Mouse (Mus musculus) kidney, adult 2 months (tissue): ENCODE measurements around the gene Ahdc1. TPM values are rescaled to one million over a fixed set of nuclear protein-coding genes. Genes with fewer than 3 reads are reported as not detected.

Source experiments
- DNase-seq: peaks from one replicate; pipeline ENCODE4 v3.0.0; 2021
- H3K27ac ChIP-seq: fragments of 200-500 bp; 2 replicates; pipeline ENCODE4 v1.5.1; 2012; ENCODE audit warnings: low read depth, low read length, control low read depth, inconsistent platforms; ENCODE audit not compliant: insufficient read depth
- H3K27me3 ChIP-seq: fragments of 200-500 bp; replicated peaks from 2 replicates; pipeline ENCODE4 v1.6.1; 2012; ENCODE audit warnings: mild to moderate bottlenecking, moderate library complexity, low read length, inconsistent platforms; ENCODE audit not compliant: control insufficient read depth, insufficient read depth
- H3K36me3 ChIP-seq: fragments of 200-500 bp; 2 replicates; pipeline ENCODE4 v1.6.1; 2012; ENCODE audit warnings: mild to moderate bottlenecking, moderate library complexity, low read length, inconsistent platforms; ENCODE audit not compliant: control insufficient read depth, insufficient read depth
- H3K4me1 ChIP-seq: fragments of 200-500 bp; 2 replicates; pipeline ENCODE4 v1.6.1; 2011; ENCODE audit warnings: low read length; ENCODE audit not compliant: control insufficient read depth, insufficient read depth
- H3K4me3 ChIP-seq: fragments of 200-500 bp; 2 replicates; pipeline ENCODE4 v1.5.1; 2011; ENCODE audit warnings: mild to moderate bottlenecking, low read depth, low read length, control low read depth; ENCODE audit not compliant: insufficient read depth
- CTCF ChIP-seq: fragments of 200-500 bp; conservative IDR thresholded peaks from 2 replicates; pipeline ENCODE4 v1.5.1; 2011; ENCODE audit warnings: low read depth, mild to moderate bottlenecking, control low read depth, low read length, moderate library complexity, mixed read lengths; ENCODE audit not compliant: insufficient read depth, insufficient read length
- POLR2A ChIP-seq: fragments of 200-500 bp; IDR thresholded peaks from one replicate; pipeline ENCODE4 v1.6.1; 2011; ENCODE audit warnings: low read depth, low read length, control low read depth
- WGBS: fragments of 180-500 bp; shearing (Covaris S2); methylation state at CpG from one replicate; pipeline ENCODE4 v1.1.7; 2018; 5-methylcytosine and 5-hydroxymethylcytosine counted together
- polyA plus RNA-seq: library from polyadenylated mRNA; depleted of rRNA; stranded (reverse); fragments of >200 nt; gene quantifications from 2 replicates; pipeline ENCODE4 v1.2.3, GENCODE M21; 2012

Ahdc1 gene
- polyA plus RNA-seq, 1 experiment = 22.2 TPM

- no peak for DNase-seq
- no peak overlapping the region for H3K4me3 ChIP-seq
- H3K27me3 ChIP-seq = no peaks in the 10 kb centered on the region
- TF ChIP-seq CTCF (no peak), POLR2A (no peak)
- H3K27ac ChIP-seq = no peak overlapping the region
- 69% methylated on average over 3 of the region's 3 CpGs for WGBS
- peaks cover 34% of the 10 kb centered on the region for H3K4me1 ChIP-seq
- H3K36me3 ChIP-seq = no peaks in the 10 kb centered on the region
Observed at GRCm38 (mm10) chr4:133018263-133018798, 7.3 kb downstream of the Ahdc1 start.

GRCm38 (mm10) chr4:133020721-133021120, 9.7 kb downstream of the Ahdc1 start:
- DNase-seq = no peak
- peak overlapping the region; percentile 53; the same call in 1 of the 2 replicates for H3K27ac ChIP-seq
- 50% methylated on average over 6 of the region's 6 CpGs for WGBS

DNA sequence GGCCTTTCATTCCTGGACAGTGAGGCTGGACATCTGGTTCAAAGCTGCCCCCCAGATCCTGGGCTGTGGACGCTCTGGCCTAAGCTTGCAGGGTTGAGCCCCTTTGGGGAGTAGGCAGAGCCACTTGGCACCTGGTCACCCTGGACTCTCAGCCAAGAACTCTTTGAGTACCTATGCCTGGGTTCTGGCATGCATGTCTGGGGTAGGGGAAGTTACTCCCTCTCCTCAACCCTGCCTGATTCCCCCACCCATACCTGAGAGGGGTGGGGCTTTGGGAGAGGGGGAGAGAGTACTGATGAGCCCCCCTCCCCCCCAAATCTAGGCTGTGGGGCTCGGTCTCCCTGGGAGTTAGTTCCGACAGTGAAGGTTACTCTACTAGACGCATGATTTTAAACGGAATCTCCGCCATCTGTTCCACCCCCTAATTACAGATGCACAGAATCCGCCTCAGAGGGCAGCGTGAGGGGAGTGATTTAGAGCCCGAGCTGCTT, 10.2 kb downstream of the Ahdc1 start:
- Histone ChIP-seq H3K4me1 (peaks cover 35% of the 10 kb centered on the region), H3K27ac (peak overlapping the region; percentile 53), H3K27me3 (no peaks in the 10 kb centered on the region), H3K4me3 (no peak overlapping the region), H3K36me3 (no peaks in the 10 kb centered on the region)
- peak; percentile 69 for DNase-seq
- WGBS = 35% methylated on average over 9 of the region's 9 CpGs
- TF ChIP-seq CTCF (no peak), POLR2A (no peak)

More at GRCm38 (mm10) chr4:133020721-133021120, 9.7 kb downstream of the Ahdc1 start:
- H3K27me3 ChIP-seq = no peaks in the 10 kb centered on the region
- TF ChIP-seq CTCF (no peak), POLR2A (no peak)
- no peaks in the 10 kb centered on the region for H3K36me3 ChIP-seq
- no peak overlapping the region for H3K4me3 ChIP-seq
- H3K4me1 ChIP-seq = peaks cover 35% of the 10 kb centered on the region

DNA sequence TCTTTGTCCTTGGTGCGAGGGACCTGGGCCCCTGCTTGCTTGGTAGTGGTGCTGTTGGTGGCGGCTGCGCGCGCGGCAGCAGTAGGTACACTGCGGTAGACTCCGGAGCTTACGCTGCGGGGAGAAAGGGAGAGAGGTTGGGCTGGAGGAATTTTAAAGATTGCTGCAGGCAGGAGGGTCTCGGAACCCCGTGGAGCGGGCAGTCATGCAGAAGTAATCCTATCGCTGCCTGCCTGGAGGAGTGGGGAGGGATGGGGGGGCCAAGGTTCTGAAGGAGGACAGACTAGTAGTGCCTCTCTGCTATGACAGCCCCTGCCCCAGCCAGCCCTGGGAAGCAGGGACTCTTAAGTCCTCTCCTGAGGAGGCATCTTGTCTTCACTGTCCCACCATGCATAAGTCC, 11.2 kb downstream of the Ahdc1 start:
- TF ChIP-seq POLR2A (no peak), CTCF (no peak)
- WGBS = 52% methylated on average over 14 of the region's 14 CpGs
- DNase-seq = no peak
- Histone ChIP-seq H3K36me3 (no peaks in the 10 kb centered on the region), H3K27me3 (no peaks in the 10 kb centered on the region), H3K4me3 (no peak overlapping the region), H3K4me1 (peaks cover 33% of the 10 kb centered on the region), H3K27ac (peak overlapping the region; percentile 18; the same call in 1 of the 2 replicates)

DNA sequence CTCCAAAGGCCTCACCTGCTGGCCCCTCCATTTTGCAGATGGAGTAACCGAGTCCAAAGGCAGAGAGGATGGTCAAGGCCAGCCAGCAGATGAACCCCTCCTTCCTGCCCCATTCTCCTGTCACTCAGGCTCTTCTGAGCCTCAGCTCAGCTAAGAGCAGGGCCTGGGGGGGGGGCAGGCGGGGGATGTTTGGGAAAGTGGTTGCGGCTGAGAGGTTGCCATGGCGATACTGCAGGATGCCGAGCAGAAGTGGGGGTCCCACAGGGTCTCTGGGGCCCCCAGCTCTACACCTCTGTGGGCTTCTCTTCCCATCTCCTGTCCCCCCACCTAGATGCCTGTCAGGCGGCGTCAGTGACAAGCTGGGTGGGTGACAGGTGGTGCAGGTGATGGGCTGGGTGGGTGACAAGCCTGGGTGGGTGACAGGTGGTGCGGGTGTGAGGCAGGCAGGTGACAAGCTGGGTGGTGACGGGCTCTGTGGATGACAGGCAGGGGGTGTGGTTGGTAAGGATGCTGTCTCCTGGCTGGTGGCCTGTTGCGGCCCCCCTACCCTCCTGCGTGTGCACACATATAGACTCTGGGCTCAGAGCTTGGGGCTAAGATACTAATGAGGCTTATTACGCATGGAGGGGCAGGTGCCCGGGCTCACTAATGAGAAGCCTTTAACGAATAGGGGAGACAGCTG, 12.0 kb downstream of the Ahdc1 start:
- no peaks in the 10 kb centered on the region for H3K36me3 ChIP-seq
- H3K27me3 ChIP-seq = no peaks in the 10 kb centered on the region
- WGBS = 68% methylated on average over 14 of the region's 14 CpGs
- TF ChIP-seq POLR2A = no peak
- TF ChIP-seq CTCF = no peak
- no peak for DNase-seq
- no peak overlapping the region for H3K4me3 ChIP-seq
- peaks cover 31% of the 10 kb centered on the region for H3K4me1 ChIP-seq
- H3K27ac ChIP-seq = no peak overlapping the region

- H3K4me1 ChIP-seq = peaks cover 31% of the 10 kb centered on the region
- TF ChIP-seq POLR2A (no peak), CTCF (no peak)
- H3K36me3 ChIP-seq = no peaks in the 10 kb centered on the region
- H3K4me3 ChIP-seq = no peak overlapping the region
- no peak overlapping the region for H3K27ac ChIP-seq
- H3K27me3 ChIP-seq = no peaks in the 10 kb centered on the region
- DNase-seq = peak; percentile 58
- 70% methylated on average over 6 of the region's 6 CpGs for WGBS
Observed at GRCm38 (mm10) chr4:133023636-133024035, 12.6 kb downstream of the Ahdc1 start.

GRCm38 (mm10) chr4:133024404-133024803, 13.3 kb downstream of the Ahdc1 start:
- Histone ChIP-seq H3K27me3 (no peaks in the 10 kb centered on the region), H3K4me3 (no peak overlapping the region), H3K4me1 (peaks cover 31% of the 10 kb centered on the region), H3K36me3 (no peaks in the 10 kb centered on the region), H3K27ac (peak overlapping the region; percentile 64; the same call in 1 of the 2 replicates)
- 37% methylated on average over 4 of the region's 4 CpGs for WGBS
- DNase-seq = no peak
- TF ChIP-seq CTCF (no peak), POLR2A (no peak)
